Mouse (Mus musculus): ENCODE data around the gene Lsg1.

The Lsg1 gene

GRCm38 (mm10) chr16:30587494-30588327 is at the start of gene Lsg1:
Gene Lsg1, minus strand, starts transcription at chr16:30587592.
- WGBS: 2% methylated on average over 35 of the region's 35 CpGs

DNA sequence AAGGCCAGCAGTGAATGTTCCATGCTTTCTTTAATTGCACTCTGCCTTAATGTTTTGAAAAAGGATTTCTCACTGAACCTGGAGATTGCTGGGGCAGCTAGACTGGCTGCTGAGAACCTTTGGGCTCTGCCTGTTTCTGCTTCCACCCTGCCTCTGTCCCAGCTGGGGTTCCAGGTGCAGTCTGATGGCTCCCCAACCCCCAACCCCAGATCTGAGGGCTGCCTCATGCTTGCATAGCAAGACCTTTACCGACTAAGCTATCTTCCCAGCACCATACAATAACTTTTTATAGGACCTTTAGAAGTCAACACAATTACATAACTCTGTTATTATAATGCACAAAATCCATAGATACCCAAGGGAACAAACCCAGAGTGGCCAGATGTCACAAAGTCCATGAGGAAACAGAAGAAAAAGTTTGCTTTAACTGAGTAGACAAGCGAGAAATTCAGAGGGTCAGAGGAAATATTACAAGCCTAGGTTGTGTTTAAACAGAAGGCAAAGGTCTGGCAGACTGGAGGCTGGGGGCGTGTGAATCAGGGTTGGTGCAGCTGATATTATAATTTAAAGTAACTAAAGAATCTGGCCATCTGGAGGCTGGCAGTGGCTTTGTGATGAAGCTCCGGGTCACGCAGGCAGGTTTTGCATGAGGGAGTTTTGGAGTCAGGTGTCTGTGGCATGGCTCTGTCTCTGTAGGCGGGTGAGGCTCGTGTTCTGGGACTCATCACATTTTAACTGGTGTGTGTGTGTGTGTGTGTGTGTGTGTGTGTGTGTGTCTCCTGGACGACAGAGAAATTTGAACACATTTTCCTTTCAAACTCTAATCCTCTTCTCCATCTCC is 46.7 kb upstream of the Lsg1 start:
- WGBS: 62% methylated on average over 8 of the region's 8 CpGs

DNA sequence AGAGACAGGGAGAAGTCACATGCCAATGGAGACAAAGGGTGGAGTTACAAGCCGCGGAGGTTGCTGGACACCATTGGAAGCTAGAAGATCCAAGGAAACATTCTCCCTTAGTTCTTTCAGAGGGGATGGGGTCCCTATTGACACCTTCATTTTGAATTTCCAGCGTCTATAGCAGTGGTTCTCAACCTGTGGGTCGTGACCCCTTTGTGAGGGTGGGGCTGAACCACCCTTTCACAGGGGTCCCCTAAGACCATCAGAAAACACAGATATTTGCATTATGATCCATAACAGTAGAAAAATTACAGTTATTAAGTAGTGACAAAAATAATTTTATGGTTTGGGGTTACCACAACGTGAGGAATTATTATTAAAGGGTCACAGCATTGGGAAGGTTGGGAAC is 42.1 kb upstream of the Lsg1 start:
- 97% methylated on average over 5 of the region's 5 CpGs for WGBS

GRCm38 (mm10) chr16:30628401-30628800 is 41.0 kb upstream of the Lsg1 start:
- WGBS: 53% methylated on average over 6 of the region's 6 CpGs

- 65% methylated on average over 11 of the region's 11 CpGs for WGBS
Measured at GRCm38 (mm10) chr16:30627586-30628337, 40.4 kb upstream of the Lsg1 start.

GRCm38 (mm10) chr16:30624640-30625039 is 37.2 kb upstream of the Lsg1 start:
- WGBS: 82% methylated on average over 2 of the region's 2 CpGs

DNA sequence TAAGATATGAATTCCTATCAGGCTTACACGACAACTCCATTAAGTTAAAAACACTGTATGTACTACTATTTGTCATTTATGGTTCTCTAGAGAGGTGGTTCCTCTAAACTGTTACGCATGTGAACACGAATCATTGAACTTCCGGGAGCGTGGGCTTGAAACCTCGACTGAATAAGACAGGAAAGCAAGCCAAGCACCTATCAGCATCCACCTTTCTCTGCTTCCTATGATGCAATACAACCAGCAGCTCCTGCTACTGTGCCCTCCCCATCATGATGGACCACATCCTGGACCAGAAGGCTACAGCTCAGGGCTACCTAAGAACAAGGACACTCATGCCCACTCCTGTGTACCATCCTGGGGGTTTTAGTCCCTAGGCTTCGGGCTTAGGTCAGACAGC is 36.3 kb upstream of the Lsg1 start:
- WGBS: 82% methylated on average over 7 of the region's 7 CpGs

- 95% methylated on average over 3 of the region's 3 CpGs for WGBS
Measured at GRCm38 (mm10) chr16:30616281-30616680, 28.9 kb upstream of the Lsg1 start.

- WGBS: 62% methylated on average over 6 of the region's 6 CpGs
Measured at GRCm38 (mm10) chr16:30614705-30615317, 27.4 kb upstream of the Lsg1 start.

DNA sequence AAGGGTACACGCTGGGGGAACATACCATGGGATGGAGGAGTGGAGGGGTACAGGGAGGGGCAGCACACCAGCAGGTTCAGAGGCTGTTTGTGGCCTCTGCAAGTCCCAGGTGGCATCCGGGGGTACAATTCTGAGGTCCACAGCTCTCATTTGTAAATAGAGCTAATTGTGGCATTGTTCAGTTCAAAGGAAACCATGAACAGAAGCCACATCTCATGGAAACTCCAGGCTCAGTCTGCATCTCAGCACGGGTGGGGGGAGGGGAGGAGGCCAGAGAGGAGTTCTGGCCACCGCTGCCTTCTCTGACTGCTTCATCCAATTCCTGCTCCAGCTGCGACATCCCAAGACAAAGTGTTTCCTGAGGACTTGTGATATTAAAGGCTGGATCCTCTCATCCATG is 26.7 kb upstream of the Lsg1 start:
- 60% methylated on average over 5 of the region's 5 CpGs for WGBS

DNA sequence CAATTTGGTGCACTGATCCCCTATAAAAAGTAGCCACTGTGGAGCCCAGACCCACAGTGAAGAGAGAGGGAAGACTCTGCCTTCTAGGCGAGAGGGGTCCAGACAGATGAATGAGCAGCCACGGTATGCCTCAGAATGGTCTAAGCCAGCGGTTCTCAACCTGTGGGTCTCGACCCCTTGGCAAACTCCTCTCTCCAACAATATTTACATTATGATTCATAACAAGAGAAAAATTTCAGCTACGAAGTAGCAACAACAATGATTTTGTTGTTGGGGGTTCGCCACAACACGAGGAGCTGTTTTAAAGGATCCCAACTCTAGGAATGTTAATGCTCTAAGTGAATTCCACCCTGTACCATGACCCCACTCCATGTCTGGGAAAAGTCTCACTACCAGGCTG is 25.7 kb upstream of the Lsg1 start:
- WGBS: 89% methylated on average over 7 of the region's 7 CpGs

DNA sequence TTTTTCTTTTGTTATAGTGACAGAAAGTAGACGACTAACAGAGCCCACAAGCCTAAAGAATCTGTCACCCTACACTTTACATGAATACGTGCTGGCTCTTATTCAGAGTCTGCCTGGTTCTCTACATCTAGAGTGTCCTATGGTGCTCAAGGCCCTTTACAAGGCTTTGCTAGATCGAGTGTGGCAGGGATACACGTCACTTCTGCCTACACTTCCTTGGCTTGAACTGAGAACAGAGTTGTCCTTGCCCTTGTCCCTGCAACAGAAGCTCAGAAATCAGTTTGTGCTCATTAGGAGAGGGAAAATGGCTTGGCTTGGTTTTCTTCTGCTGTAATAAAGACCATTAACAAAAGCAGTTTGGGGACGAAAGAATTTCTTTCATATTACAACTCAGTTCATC is 23.9 kb upstream of the Lsg1 start:
- WGBS: 81% methylated on average over 5 of the region's 5 CpGs

- 94% methylated on average over 3 of the region's 3 CpGs for WGBS
Measured at GRCm38 (mm10) chr16:30607868-30608267, 20.5 kb upstream of the Lsg1 start.

GRCm38 (mm10) chr16:30605528-30605927 is 18.1 kb upstream of the Lsg1 start:
- WGBS: 72% methylated on average over 6 of the region's 6 CpGs

GRCm38 (mm10) chr16:30604807-30605137 is 17.4 kb upstream of the Lsg1 start:
- 59% methylated on average over 7 of the region's 7 CpGs for WGBS

- WGBS: 71% methylated on average over 16 of the region's 16 CpGs
Measured at GRCm38 (mm10) chr16:30604061-30604806, 16.8 kb upstream of the Lsg1 start.

DNA sequence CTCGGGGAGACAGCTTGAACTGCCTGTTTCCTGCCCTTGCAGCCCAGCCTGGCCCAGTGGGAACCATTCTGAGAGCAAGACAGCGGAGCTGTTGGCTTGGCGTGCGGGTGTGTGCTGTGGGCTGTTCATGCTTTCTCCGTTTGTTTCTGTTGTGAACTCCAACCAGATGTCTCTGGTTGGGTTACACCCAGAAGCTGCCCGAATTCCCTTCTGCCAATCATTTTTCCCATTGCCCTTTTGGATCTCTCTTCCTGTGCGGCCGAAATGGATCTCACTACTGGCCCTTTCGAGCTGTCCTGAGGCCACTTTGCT is 16.1 kb upstream of the Lsg1 start:
- WGBS: 72% methylated on average over 9 of the region's 9 CpGs

DNA sequence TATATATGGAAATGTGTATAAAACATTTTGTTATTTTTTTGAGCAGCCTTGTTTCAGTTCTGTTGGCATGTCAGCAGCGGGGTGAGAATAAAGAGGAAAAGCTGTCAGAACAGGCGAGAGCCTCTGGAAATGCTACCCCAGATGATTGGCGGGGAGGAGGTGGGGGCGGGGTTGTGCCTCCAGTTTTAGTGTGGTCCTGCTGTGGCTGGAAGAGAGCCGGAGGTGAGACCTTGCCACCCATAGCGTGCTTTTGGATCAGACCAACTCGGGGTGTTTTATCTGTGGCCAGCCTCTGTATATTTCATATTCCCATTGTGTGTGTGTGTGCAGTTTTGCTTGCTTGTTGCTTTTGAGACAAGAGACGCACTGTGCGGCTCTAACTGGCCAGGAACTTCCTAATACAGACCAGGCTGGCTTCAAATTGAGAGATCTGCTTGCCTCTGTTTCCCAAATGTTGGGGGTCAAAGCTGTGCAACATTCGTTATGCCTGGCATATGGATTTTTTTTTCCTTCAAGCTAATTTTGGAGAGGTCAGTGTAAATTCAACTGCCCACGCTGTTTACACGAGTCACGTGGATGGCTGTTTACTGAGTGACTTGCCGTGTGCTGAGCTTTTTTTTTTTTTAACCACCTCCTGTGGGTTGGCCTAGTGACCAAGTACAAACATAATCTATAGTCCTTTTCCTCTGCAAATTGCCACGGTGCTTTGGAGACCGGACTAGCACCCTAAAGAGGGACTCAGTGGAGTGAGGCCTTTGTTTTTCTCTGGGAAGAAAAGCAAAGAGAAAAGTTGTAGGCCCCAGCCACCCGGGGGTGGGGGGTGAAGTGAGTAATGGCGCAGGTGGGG is 15.5 kb upstream of the Lsg1 start:
- WGBS: 67% methylated on average over 18 of the region's 18 CpGs

GRCm38 (mm10) chr16:30601946-30602345 is 14.6 kb upstream of the Lsg1 start:
- WGBS: 62% methylated on average over 7 of the region's 7 CpGs

DNA sequence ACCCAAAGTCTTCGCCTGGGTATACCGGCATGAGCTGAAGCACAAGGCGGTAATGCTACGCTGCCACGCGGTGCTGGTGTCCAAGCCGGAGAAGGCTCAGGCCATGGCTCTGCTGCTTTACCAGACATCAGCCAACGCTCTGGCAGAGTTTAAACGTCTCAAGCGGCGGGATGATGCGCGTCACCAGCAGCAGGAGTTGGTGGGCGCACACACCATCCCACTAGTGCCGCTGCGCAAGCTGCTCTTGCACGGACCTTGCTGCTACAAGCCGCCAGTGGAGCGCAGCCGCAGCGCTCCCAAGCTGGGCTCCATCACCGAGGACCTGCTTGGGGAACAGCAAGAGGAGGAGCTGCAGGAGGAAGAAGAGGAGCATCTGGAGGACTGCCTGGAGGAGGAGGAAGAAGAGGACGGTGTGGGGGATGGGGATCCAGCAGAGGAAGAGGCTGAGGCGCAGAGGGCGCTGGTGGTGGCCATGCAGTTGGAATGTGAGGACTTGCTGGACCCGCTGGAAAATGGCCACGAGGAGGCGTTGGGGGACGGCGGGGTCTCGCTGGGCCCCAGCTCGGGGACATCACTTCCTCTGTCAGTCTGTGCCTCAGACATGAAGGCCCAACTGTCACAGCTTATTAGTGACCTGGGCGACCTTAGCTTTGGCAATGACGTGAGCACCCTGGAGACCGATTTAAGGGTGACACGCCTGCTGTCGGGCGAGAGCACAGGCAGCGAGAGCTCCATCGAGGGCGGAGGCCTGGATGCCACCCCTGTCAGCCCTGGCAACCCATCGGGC is 13.8 kb upstream of the Lsg1 start:
- 11% methylated on average over 42 of the region's 42 CpGs for WGBS
